Mouse (Mus musculus): Measurements from ENCODE around the gene Vmn1r113.
"Not testable (repeated sequence)": the region's sequence is repeated elsewhere in the genome, so short reads cannot be mapped to it uniquely, and the experiment has no call there.

Vmn1r113 gene

DNA sequence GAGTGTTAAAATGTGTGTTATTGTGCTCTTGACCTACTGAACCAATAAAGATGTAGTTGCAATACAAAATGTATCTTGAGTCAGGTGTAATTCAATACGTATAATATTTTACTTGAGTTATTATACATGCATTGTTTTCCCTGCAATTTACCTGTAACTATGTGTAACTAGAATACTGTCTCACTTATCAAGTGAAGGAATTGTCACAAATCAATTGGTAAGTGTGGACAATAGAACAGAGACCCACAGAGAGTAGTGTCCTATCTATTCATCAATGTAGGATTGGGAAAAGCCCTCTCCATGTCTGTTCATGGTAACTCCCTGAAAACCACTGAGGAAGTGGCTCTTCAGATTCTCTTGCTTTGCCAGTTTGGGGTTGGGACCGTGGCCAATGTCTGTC is at the start of gene Vmn1r113:
TSS of gene Vmn1r113 (plus strand) at position 301 of the 400 bp plus-strand sequence.
- not testable (repeated sequence) for DNase-seq (ENCODE audit: low spot score)

GRCm38 (mm10) chr7:20770885-20771284 is 16.2 kb upstream of the Vmn1r113 start, which contains the start of gene Vmn1r112:
Gene Vmn1r112, plus strand, starts transcription at chr7:20771185.
- DNase-seq (ENCODE audit: low spot score) = not testable (repeated sequence)

DNA sequence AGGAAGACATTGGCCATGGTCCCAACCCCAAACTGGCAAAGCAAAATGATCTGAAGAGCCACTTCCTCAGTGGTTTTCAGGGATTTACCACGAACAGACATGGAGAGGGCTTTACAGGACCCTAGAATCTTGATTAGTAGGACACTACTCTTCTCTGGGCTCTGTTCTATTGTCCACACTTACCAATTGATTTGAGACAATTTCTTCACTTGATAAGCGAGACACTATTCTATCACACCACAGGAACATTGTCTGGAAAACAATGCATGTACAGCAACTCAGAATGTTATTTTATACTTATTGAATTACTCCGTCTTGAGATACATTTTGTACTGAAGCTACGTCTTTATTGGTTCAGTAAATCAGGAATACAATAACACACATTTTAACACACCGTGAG is 25.0 kb downstream of the Vmn1r113 start, which contains the start of gene Vmn1r114:
TSS of gene Vmn1r114 (minus strand) at position 101 of the 400 bp plus-strand sequence.
- DNase-seq (ENCODE audit: low spot score) = not testable (repeated sequence)
